ENCODE assay signal across 8 mouse cellular contexts in genomic region chr8:12947604-12948573, GRCm38 (mm10).
DNase-seq lines count a peak whose midpoint lies in the region; ATAC-seq and TF ChIP-seq lines count a peak whose summit lies in the region.

No protein-coding gene starts in this region.

- DNase-seq in layer of hippocampus, adult 2 months (ENCODE audit: low spot score in 2 of 2) = peak in 1 of 2 experiments; percentile 26
- DNase-seq in layer of hippocampus, adult 11-12 months (ENCODE audit: low spot score) = no peak
- DNase-seq in cerebellum, postnatal 10 days = peak; percentile 54 to 69
- DNase-seq in stomach, postnatal 0 days (ENCODE audit: low spot score) = no peak
- no peak for DNase-seq in thymus, adult 2 months

- H3K27ac ChIP-seq in layer of hippocampus, adult 2 months = peak overlapping the region; percentile 79
- H3K27ac ChIP-seq in forebrain, embryonic 15.5 days (replicated peaks) = peak overlapping the region; percentile 94
- H3K27ac ChIP-seq in limb, embryonic 13.5 days = 0 out of 2 replicates have a peak overlapping the region, but pooled peaks have one; percentile 6
- H3K27ac ChIP-seq in stomach, postnatal 0 days (replicated peaks) = peak overlapping the region; percentile 9; the same call in 1 of the 2 replicates
- no peak overlapping the region for H3K27ac ChIP-seq in thymus, adult 2 months (ENCODE audit: control insufficient read depth, insufficient read depth, low read length)

- H3K4me1 ChIP-seq in forebrain, embryonic 15.5 days = peaks cover 45% of the 10 kb centered on the region
- H3K4me1 ChIP-seq in limb, embryonic 13.5 days = peaks cover 33% of the 10 kb centered on the region
- H3K4me1 ChIP-seq in stomach, postnatal 0 days (replicated peaks; ENCODE audit: control insufficient read depth, insufficient read depth) = no peaks in the 10 kb centered on the region
- H3K4me1 ChIP-seq in thymus, adult 2 months (replicated peaks; ENCODE audit: control insufficient read depth, insufficient read depth, low read length) = no peaks in the 10 kb centered on the region

- no peak for TF ChIP-seq EP300 in stomach, postnatal 0 days (optimal IDR thresholded peaks at IDR 0.05)

- no peaks in the 10 kb centered on the region for H3K36me3 ChIP-seq in forebrain, embryonic 15.5 days
- no peaks in the 10 kb centered on the region for H3K36me3 ChIP-seq in limb, embryonic 13.5 days
- no peaks in the 10 kb centered on the region for H3K36me3 ChIP-seq in stomach, postnatal 0 days (ENCODE audit: control insufficient read depth, insufficient read depth, low read length)
- no peaks in the 10 kb centered on the region for H3K36me3 ChIP-seq in thymus, adult 2 months (ENCODE audit: control insufficient read depth, insufficient read depth, low read length)

- no peak for TF ChIP-seq CTCF in layer of hippocampus, adult 2 months (conservative IDR thresholded peaks at IDR 0.05)
- TF ChIP-seq CTCF in stomach, postnatal 0 days (IDR thresholded peaks at IDR 0.05; ENCODE audit: low read depth) = no peak
- TF ChIP-seq CTCF in thymus, adult 2 months (IDR thresholded peaks at IDR 0.05; ENCODE audit: borderline replicate concordance, control insufficient read depth, extremely low read depth, insufficient read depth, low read length, poor library complexity) = no peak

- peak overlapping the region; percentile 72 for H3K9ac ChIP-seq in forebrain, embryonic 15.5 days (replicated peaks)
- peak overlapping the region; percentile 79 for H3K9ac ChIP-seq in limb, embryonic 13.5 days
- peak overlapping the region; percentile 52 for H3K9ac ChIP-seq in stomach, postnatal 0 days (ENCODE audit: low read length)

- TF ChIP-seq POLR2A in thymus, adult 2 months (IDR thresholded peaks at IDR 0.05; ENCODE audit: control insufficient read depth, extremely low read depth, insufficient read depth, low read length, poor library complexity) = no peak

- no peaks in the 10 kb centered on the region for H3K27me3 ChIP-seq in forebrain, embryonic 15.5 days
- no peaks in the 10 kb centered on the region for H3K27me3 ChIP-seq in limb, embryonic 13.5 days
- no peaks in the 10 kb centered on the region for H3K27me3 ChIP-seq in stomach, postnatal 0 days (ENCODE audit: control insufficient read depth, insufficient read depth, low read length)
- no peaks in the 10 kb centered on the region for H3K27me3 ChIP-seq in thymus, adult 2 months (ENCODE audit: control insufficient read depth, insufficient read depth, low read length)

- WGBS in forebrain, embryonic 15.5 days = under 1% methylated on average over 21 of the region's 21 CpGs
- 5% methylated on average over 21 of the region's 21 CpGs for WGBS in limb, embryonic 13.5 days
- WGBS in stomach, postnatal 0 days = 12% methylated on average over 21 of the region's 21 CpGs
- 81% methylated on average over 21 of the region's 21 CpGs for WGBS in thymus, adult 2 months

- peak overlapping the region; percentile 74 for H3K4me2 ChIP-seq in forebrain, embryonic 15.5 days (replicated peaks)
- H3K4me2 ChIP-seq in limb, embryonic 13.5 days (replicated peaks) = peak overlapping the region; percentile 81
- peak overlapping the region; percentile 44 for H3K4me2 ChIP-seq in stomach, postnatal 0 days (replicated peaks; ENCODE audit: low read depth)

- peak overlapping the region; percentile 54 for H3K4me3 ChIP-seq in layer of hippocampus, adult 2 months
- H3K4me3 ChIP-seq in forebrain, embryonic 15.5 days = peak overlapping the region; percentile 53
- peak overlapping the region; percentile 58 for H3K4me3 ChIP-seq in limb, embryonic 13.5 days
- peak overlapping the region; percentile 18; the same call in 1 of the 2 replicates for H3K4me3 ChIP-seq in stomach, postnatal 0 days (ENCODE audit: low read depth, low read length)
- H3K4me3 ChIP-seq in thymus, adult 2 months (ENCODE audit: control insufficient read depth, insufficient read depth, low read length) = no peak overlapping the region

- H3K9me3 ChIP-seq in forebrain, embryonic 15.5 days = no peaks in the 10 kb centered on the region
- H3K9me3 ChIP-seq in limb, embryonic 13.5 days = no peaks in the 10 kb centered on the region
- H3K9me3 ChIP-seq in stomach, postnatal 0 days (ENCODE audit: control insufficient read depth, low read length) = no peaks in the 10 kb centered on the region

- ATAC-seq in forebrain, embryonic 15.5 days (replicated peaks) = peak; percentile 83
- peak; percentile 62 for ATAC-seq in limb, embryonic 13.5 days (ENCODE audit: low FRiP score, low read depth)
- ATAC-seq in stomach, postnatal 0 days (ENCODE audit: low FRiP score, low TSS enrichment) = peak; percentile 36; the same call in 1 of the 2 replicates
- no peak for ATAC-seq in inflammation-experienced regulatory T-cells, adult 6 months

Comparison
In these comparisons a context has a peak if more than half of its experiments do, and no peak if none do; other contexts are left out.
1. DNase-seq: peak in cerebellum, postnatal 10 days (2 of 2); none in layer of hippocampus, adult 11-12 months (single experiment), stomach, postnatal 0 days (single experiment) and thymus, adult 2 months (single experiment).
2. Peak in every context shown above with its lines, with median percentiles within 50 percentile points of each other: H3K4me2 ChIP-seq and H3K9ac ChIP-seq.